Mouse (Mus musculus) heart, postnatal 0 days (tissue): ENCODE measurements around the gene Zfp334. TPM values are rescaled to one million over a fixed set of nuclear protein-coding genes. Genes with fewer than 3 reads are reported as not detected.
A peak's percentile ranks its signal among the peaks of the same experiment; 100 is the strongest.

ENCODE experiments used
- ATAC-seq: fragments of 200-750 bp; cut with Nextera tagmentation; 2 replicates; pipeline ENCODE4 v1.8.0; 2017; ENCODE audit warnings: low read depth, moderate number of reproducible peaks, moderate library complexity; ENCODE audit not compliant: insufficient read depth
- DNase-seq: peaks from one replicate; pipeline ENCODE4 v3.0.0-alpha.2; 2016; ENCODE audit warnings: low spot score
- H3K27ac ChIP-seq: fragments of 300-500 bp; sonication (generic); 2 replicates; pipeline ENCODE4 v1.5.1; 2014; ENCODE audit warnings: low read depth, mild to moderate bottlenecking
- H3K27me3 ChIP-seq: fragments of 300-500 bp; sonication (generic); 2 replicates; pipeline ENCODE4 v1.6.1; 2014; ENCODE audit warnings: low read length, mixed read lengths; ENCODE audit not compliant: control insufficient read depth, insufficient read depth
- H3K36me3 ChIP-seq: fragments of 300-500 bp; sonication (generic); replicated peaks from 2 replicates; pipeline ENCODE4 v1.6.1; 2014; ENCODE audit warnings: low read length, mixed read lengths; ENCODE audit not compliant: control insufficient read depth, insufficient read depth
- H3K4me1 ChIP-seq: fragments of 300-500 bp; sonication (generic); 2 replicates; pipeline ENCODE4 v1.6.1; 2014; ENCODE audit warnings: antibody characterized with exemption; ENCODE audit not compliant: control insufficient read depth, insufficient read depth
- H3K4me2 ChIP-seq: fragments of 300-500 bp; sonication (generic); 2 replicates; pipeline ENCODE4 v1.6.1; 2014; ENCODE audit warnings: low read depth, mild to moderate bottlenecking, low read length, moderate library complexity
- H3K4me3 ChIP-seq: fragments of 300-500 bp; sonication (generic); 2 replicates; pipeline ENCODE4 v1.5.1; 2014; ENCODE audit warnings: low read depth, low read length
- H3K9ac ChIP-seq: fragments of 300-500 bp; sonication (generic); replicated peaks from 2 replicates; pipeline ENCODE4 v1.6.1; 2014; ENCODE audit warnings: low read depth, low read length, mixed read lengths
- H3K9me3 ChIP-seq: fragments of 300-500 bp; sonication (generic); replicated peaks from 2 replicates; pipeline ENCODE4 v1.6.1; 2016; ENCODE audit warnings: low read length; ENCODE audit not compliant: control insufficient read depth
- CTCF ChIP-seq: IDR thresholded peaks from 2 replicates; pipeline ENCODE4 v1.5.1; 2016; ENCODE audit warnings: antibody characterized with exemption, control low read depth, low read depth
- EP300 ChIP-seq: IDR thresholded peaks from 2 replicates; pipeline ENCODE4 v1.6.1; 2016; ENCODE audit warnings: antibody characterized with exemption, low read depth
- WGBS: fragments of 180-500 bp; shearing (Covaris S2); extraction: QIAGEN DNeasy Blood & Tissue Kit; methylation state at CpG from one replicate; pipeline ENCODE4 v1.1.7; 2014; 5-methylcytosine and 5-hydroxymethylcytosine counted together
- polyA plus RNA-seq: library from polyadenylated mRNA; unstranded; fragments of >200 nt; fragmentation: Nextera tagmentation; extraction: Ambion mirVana; gene quantifications from 2 replicates; pipeline ENCODE4 v1.2.1, GENCODE M21; 2015
- total RNA-seq: library from RNA; depleted of rRNA; stranded (reverse); fragments of >200 nt; gene quantifications from 2 replicates; pipeline ENCODE4 v1.2.3, GENCODE M21; 2014; ENCODE audit warnings: low replicate concordance

Zfp334 gene
- total and polyA plus RNA-seq, 2 experiments from 2014 or later, result 1.4 to 3.3 TPM

DNA sequence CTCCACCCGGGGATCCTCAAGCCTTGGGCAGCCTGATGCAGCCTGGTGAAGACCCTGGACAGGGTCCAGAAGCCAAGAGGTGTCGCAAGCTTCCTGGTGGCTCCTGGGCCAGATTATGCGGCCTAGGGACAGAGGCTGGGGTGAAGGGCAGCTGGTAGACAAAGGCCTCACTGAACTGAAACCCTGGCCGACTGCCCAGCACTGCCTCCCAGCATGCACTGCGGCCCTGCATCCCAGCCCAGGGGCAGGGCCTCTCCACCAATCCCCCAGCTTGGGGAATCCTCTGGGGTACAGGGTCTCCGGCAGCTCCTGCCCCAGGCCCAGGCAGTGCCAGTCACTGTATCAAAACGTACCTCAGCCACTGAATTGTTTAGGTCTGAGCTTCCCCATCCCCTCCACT lies 29.2 kb upstream of the Zfp334 start:
- ATAC-seq, result peak; percentile 53; the same call in 1 of the 2 replicates

DNA sequence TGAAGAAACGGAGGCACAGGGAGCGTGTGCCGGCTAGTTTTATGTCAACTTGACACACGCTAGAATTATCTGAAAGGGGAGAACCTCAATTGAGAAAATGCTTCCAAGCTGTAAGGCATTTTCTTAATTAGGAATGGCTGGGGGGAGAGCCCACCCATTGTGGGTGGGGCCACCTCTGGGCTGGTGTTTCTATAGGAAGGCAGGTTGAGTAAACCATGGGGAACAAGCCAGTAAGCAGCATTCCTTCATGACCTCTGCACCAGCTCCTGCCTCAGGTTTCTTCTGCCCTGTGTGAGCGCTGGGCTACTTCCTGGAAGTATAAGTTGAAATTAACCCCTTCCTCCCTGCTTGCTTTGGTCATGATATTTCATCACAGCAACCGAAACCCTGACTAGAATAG lies 27.7 kb upstream of the Zfp334 start:
- H3K27ac ChIP-seq, result no peak overlapping the region
- TF ChIP-seq EP300 (no peak), CTCF (no peak)
- no peak overlapping the region for H3K4me3 ChIP-seq
- no peak for DNase-seq
- no peaks in the 10 kb centered on the region for H3K9me3 ChIP-seq
- ATAC-seq, result no peak
- H3K9ac ChIP-seq, result no peak overlapping the region
- H3K36me3 ChIP-seq, result no peaks in the 10 kb centered on the region
- H3K4me2 ChIP-seq, result no peak overlapping the region
- H3K4me1 ChIP-seq, result no peaks in the 10 kb centered on the region
- no peaks in the 10 kb centered on the region for H3K27me3 ChIP-seq
- 76% methylated on average over 6 of the region's 6 CpGs for WGBS

More for the DNA sequence above, 29.2 kb upstream of the Zfp334 start:
- Histone ChIP-seq H3K4me2 (no peak overlapping the region), H3K4me3 (no peak overlapping the region), H3K9ac (no peak overlapping the region), H3K9me3 (no peaks in the 10 kb centered on the region), H3K27me3 (no peaks in the 10 kb centered on the region), H3K27ac (no peak overlapping the region), H3K36me3 (no peaks in the 10 kb centered on the region), H3K4me1 (no peaks in the 10 kb centered on the region)
- WGBS, result 54% methylated on average over 7 of the region's 7 CpGs
- no peak for DNase-seq
- TF ChIP-seq EP300 (no peak), CTCF (no peak)

DNA sequence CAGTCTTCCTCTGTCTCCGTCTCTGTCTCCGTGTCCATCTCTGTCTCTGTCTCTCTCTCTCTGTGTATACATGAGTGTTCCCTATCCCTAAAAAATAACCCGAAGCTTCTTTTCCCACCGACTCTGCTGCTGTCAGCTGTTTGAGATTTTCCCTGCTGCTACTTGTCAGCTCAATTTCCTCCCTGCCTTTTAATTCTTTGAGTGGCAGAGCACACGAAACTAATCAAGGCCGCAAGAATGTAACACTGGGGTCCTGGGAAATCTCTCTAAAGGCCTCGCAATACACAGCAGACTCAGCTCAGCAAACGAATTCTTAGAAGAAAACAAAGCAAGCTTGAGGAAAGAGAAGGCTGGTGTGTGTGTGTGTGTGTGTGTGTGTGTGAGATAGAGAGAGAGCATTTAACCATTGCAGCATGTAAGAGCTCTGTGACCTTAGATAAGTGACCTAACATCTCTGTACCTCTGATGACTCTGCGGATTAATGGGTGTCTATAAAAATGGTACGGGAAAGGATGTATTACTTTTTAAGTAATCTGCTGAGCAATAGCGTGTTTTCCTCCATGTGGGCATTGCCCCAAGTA lies 27.2 kb upstream of the Zfp334 start:
- WGBS, result 47% methylated on average over 11 of the region's 11 CpGs

DNA sequence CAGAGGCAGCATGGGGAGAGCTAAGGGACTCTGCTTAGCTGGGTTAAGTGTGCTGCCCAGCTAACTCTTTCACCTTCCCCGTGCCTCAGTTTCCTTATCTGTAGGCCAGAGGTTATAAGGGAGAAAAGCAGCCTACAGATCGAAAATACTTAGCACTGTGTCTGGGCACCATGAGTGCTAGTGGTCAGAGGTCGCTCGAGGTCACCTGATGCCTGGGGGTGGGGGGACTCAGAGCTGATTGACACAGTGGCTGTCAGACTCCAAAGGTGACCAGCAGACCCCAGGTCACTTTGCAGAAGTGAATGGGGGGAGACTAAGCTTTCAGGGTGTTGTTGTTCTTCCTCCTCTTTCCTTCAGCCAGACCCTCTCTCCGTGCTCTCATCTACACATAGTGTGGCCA lies 26.3 kb upstream of the Zfp334 start:
- no peak for TF ChIP-seq EP300
- no peak for TF ChIP-seq CTCF
- ATAC-seq, result no peak
- DNase-seq, result no peak
- Histone ChIP-seq H3K27ac (no peak overlapping the region), H3K9ac (no peak overlapping the region), H3K9me3 (no peaks in the 10 kb centered on the region), H3K36me3 (no peaks in the 10 kb centered on the region), H3K27me3 (no peaks in the 10 kb centered on the region), H3K4me3 (no peak overlapping the region), H3K4me2 (no peak overlapping the region), H3K4me1 (no peaks in the 10 kb centered on the region)
- WGBS, result 67% methylated on average over 5 of the region's 5 CpGs

More for the DNA sequence above, 27.2 kb upstream of the Zfp334 start:
- Histone ChIP-seq H3K4me2 (no peak overlapping the region), H3K4me1 (no peaks in the 10 kb centered on the region), H3K9ac (no peak overlapping the region), H3K4me3 (no peak overlapping the region), H3K27me3 (no peaks in the 10 kb centered on the region), H3K36me3 (no peaks in the 10 kb centered on the region), H3K9me3 (no peaks in the 10 kb centered on the region), H3K27ac (no peak overlapping the region)
- ATAC-seq (no peak), DNase-seq (no peak)
- TF ChIP-seq CTCF, result no peak
- TF ChIP-seq EP300, result no peak

DNA sequence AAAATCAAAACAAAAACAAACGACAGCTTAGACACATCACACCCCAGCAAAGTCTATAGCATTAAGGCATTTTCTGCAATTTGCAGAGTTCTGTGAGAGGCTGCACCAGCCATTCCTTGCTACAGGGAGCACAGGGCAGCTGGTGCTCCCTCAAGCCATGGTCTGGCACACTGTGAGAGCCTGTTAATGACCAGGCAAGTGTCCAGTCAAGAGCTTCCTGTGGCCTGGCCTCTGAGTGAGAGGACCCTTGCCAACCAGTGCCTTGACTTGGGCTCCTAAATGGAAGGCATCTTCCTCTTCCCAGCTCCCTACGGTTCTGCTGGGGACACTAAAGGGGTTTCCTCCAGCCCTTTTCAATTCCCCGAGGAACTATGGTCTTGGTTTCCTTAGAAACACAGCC lies 25.8 kb upstream of the Zfp334 start:
- Histone ChIP-seq H3K4me3 (no peak overlapping the region), H3K27me3 (no peaks in the 10 kb centered on the region), H3K36me3 (no peaks in the 10 kb centered on the region), H3K4me1 (no peaks in the 10 kb centered on the region), H3K9ac (no peak overlapping the region), H3K9me3 (no peaks in the 10 kb centered on the region), H3K4me2 (no peak overlapping the region), H3K27ac (no peak overlapping the region)
- ATAC-seq, result no peak
- WGBS, result 50% methylated on average over 3 of the region's 3 CpGs
- TF ChIP-seq EP300 (no peak), CTCF (no peak)
- DNase-seq, result no peak

DNA sequence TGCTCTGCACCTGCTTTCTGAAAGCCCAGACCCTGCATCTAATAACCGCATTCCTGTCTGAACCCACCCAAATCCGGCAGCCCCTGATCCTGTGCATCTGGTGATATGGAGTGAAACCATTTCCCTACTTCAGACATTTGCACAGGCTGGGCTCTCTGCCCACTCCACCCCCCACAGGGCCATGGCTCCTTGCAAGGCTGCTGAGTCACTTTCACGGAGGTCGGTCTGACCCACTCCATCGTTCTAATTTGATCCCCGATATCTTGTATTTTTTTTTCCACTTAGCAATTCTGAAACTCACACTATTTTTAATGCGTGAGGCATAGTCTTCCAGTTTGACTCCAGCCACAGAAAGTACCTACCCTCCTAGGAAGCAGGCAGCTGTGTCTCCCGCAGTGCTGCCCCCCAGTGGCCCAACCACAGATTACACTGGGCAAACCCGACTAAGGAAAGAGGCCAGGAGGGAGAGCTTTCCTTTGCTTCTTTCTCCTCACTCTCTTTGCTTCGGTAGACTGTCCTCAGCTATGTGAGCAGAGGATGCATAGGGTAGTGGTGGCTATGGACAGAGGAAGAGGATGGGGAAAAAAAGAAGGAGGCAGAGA lies 19.7 kb upstream of the Zfp334 start:
- Histone ChIP-seq H3K4me2 (no peak overlapping the region), H3K36me3 (no peaks in the 10 kb centered on the region), H3K9ac (no peak overlapping the region), H3K4me3 (no peak overlapping the region), H3K27ac (no peak overlapping the region), H3K9me3 (no peaks in the 10 kb centered on the region), H3K27me3 (no peaks in the 10 kb centered on the region), H3K4me1 (no peaks in the 10 kb centered on the region)
- TF ChIP-seq CTCF (peak; percentile 65), EP300 (no peak)
- DNase-seq (peak; percentile 40), ATAC-seq (no peak)
- WGBS, result 32% methylated on average over 10 of the region's 10 CpGs
